Mouse (Mus musculus) brain, embryonic 14.5 days (tissue): ENCODE measurements at regions not wholly inside any gene's neighbourhood (a gene's known extent, or its start where the extent isn't known, plus 50 kb on each side); places are given as distances from the start of the nearest gene placed in this dataset.

Experiments used
- CTCF ChIP-seq: fragments of 200-500 bp; IDR thresholded peaks from 2 replicates; pipeline ENCODE4 v1.5.1; 2012; ENCODE audit warnings: inconsistent platforms, mild to moderate bottlenecking, moderate library complexity, borderline replicate concordance; ENCODE audit not compliant: insufficient read depth, insufficient read length; ENCODE audit errors: extremely low read depth
- POLR2A ChIP-seq: fragments of 200-500 bp; IDR thresholded peaks from 2 replicates; pipeline ENCODE4 v1.6.1; 2012; ENCODE audit warnings: mild to moderate bottlenecking, inconsistent platforms, borderline replicate concordance; ENCODE audit not compliant: poor library complexity, insufficient read depth, insufficient read length, severe bottlenecking; ENCODE audit errors: extremely low read depth

GRCm38 (mm10) chr6:82237834-82238233 is 164.3 kb upstream of the Tacr1 start:
- TF ChIP-seq CTCF (no peak), POLR2A (no peak)
